Mouse (Mus musculus) kidney, embryonic 14.5 days (tissue): ENCODE measurements around the gene Romo1. TPM values are rescaled to one million over a fixed set of nuclear protein-coding genes. Genes with fewer than 3 reads are reported as not detected.

ENCODE experiments used
- ATAC-seq: fragments of 200-750 bp; cut with Nextera tagmentation; 2 replicates; pipeline ENCODE4 v1.8.0; 2017; ENCODE audit warnings: moderate number of reproducible peaks, mild to moderate bottlenecking, moderate TSS enrichment, moderate library complexity; ENCODE audit not compliant: low FRiP score, low TSS enrichment
- H3K27ac ChIP-seq: fragments of 300-500 bp; sonication (generic); 2 replicates; pipeline ENCODE4 v1.5.1; 2014; ENCODE audit warnings: low read depth, mild to moderate bottlenecking, low read length, moderate library complexity, mixed read lengths
- H3K27me3 ChIP-seq: fragments of 300-500 bp; sonication (generic); 2 replicates; pipeline ENCODE4 v1.6.1; 2014; ENCODE audit warnings: mild to moderate bottlenecking, low read length; ENCODE audit not compliant: control insufficient read depth, insufficient read depth
- H3K36me3 ChIP-seq: fragments of 300-500 bp; sonication (generic); 2 replicates; pipeline ENCODE4 v1.6.1; 2014; ENCODE audit warnings: low read length, mixed read lengths; ENCODE audit not compliant: control insufficient read depth, insufficient read depth
- H3K4me1 ChIP-seq: fragments of 300-500 bp; sonication (generic); 2 replicates; pipeline ENCODE4 v1.6.1; 2014; ENCODE audit warnings: low read length, mixed read lengths; ENCODE audit not compliant: control insufficient read depth, insufficient read depth
- H3K4me2 ChIP-seq: fragments of 300-500 bp; sonication (generic); replicated peaks from 2 replicates; pipeline ENCODE4 v1.6.1; 2014; ENCODE audit warnings: low read depth, mild to moderate bottlenecking, low read length
- H3K4me3 ChIP-seq: fragments of 300-500 bp; sonication (generic); 2 replicates; pipeline ENCODE4 v1.5.1; 2014; ENCODE audit warnings: mild to moderate bottlenecking, low read length
- H3K9ac ChIP-seq: fragments of 300-500 bp; sonication (generic); 2 replicates; pipeline ENCODE4 v1.6.1; 2014; ENCODE audit warnings: low read depth, mild to moderate bottlenecking, low read length, moderate library complexity
- H3K9me3 ChIP-seq: fragments of 300-500 bp; sonication (generic); 2 replicates; pipeline ENCODE4 v1.6.1; 2016; ENCODE audit warnings: low read length; ENCODE audit not compliant: control insufficient read depth
- WGBS: fragments of 180-500 bp; shearing (Covaris S2); extraction: QIAGEN DNeasy Blood & Tissue Kit; methylation state at CpG from one replicate; pipeline ENCODE4 v1.1.7; 2014; 5-methylcytosine and 5-hydroxymethylcytosine counted together
- polyA plus RNA-seq: library from polyadenylated mRNA; unstranded; fragments of >200 nt; fragmentation: Nextera tagmentation; extraction: Ambion mirVana; gene quantifications from 2 replicates; pipeline ENCODE4 v1.2.1, GENCODE M21; 2014

The Romo1 gene
- polyA plus RNA-seq, 1 experiment from 2014 or later, result 417 TPM

- H3K9ac ChIP-seq, result no peak overlapping the region
- no peaks in the 10 kb centered on the region for H3K9me3 ChIP-seq
- H3K4me1 ChIP-seq, result no peaks in the 10 kb centered on the region
- H3K27ac ChIP-seq, result no peak overlapping the region
- H3K4me2 ChIP-seq, result no peak overlapping the region
- WGBS, result 80% methylated on average over 14 of the region's 14 CpGs
- H3K4me3 ChIP-seq, result no peak overlapping the region
- H3K36me3 ChIP-seq, result no peaks in the 10 kb centered on the region
- no peak for ATAC-seq
- H3K27me3 ChIP-seq, result no peaks in the 10 kb centered on the region
These were observed 46.4 kb downstream of the Romo1 start for GRCm38 (mm10) chr2:156190004-156190896.

GRCm38 (mm10) chr2:156191540-156191939 lies 47.7 kb downstream of the Romo1 start:
- no peaks in the 10 kb centered on the region for H3K27me3 ChIP-seq
- 0 out of 2 replicates have a peak, but pooled peaks cover 3% of the 10 kb centered on the region for H3K4me1 ChIP-seq
- no peak overlapping the region for H3K4me3 ChIP-seq
- no peak for ATAC-seq
- WGBS, result 84% methylated on average over 2 of the region's 2 CpGs
- H3K27ac ChIP-seq, result no peak overlapping the region
- H3K4me2 ChIP-seq, result no peak overlapping the region
- H3K9me3 ChIP-seq, result no peaks in the 10 kb centered on the region
- H3K36me3 ChIP-seq, result no peaks in the 10 kb centered on the region
- H3K9ac ChIP-seq, result no peak overlapping the region

- H3K4me3 ChIP-seq, result no peak overlapping the region
- H3K36me3 ChIP-seq, result no peaks in the 10 kb centered on the region
- WGBS, result 77% methylated on average over 2 of the region's 2 CpGs
- no peak for ATAC-seq
- no peak overlapping the region for H3K27ac ChIP-seq
- H3K9ac ChIP-seq, result no peak overlapping the region
- H3K4me2 ChIP-seq, result no peak overlapping the region
- H3K27me3 ChIP-seq, result no peaks in the 10 kb centered on the region
- 0 out of 2 replicates have a peak, but pooled peaks cover 3% of the 10 kb centered on the region for H3K4me1 ChIP-seq
- no peaks in the 10 kb centered on the region for H3K9me3 ChIP-seq
These were observed 48.2 kb downstream of the Romo1 start for GRCm38 (mm10) chr2:156192068-156192467.

- H3K27ac ChIP-seq, result no peak overlapping the region
These were observed 49.4 kb downstream of the Romo1 start for GRCm38 (mm10) chr2:156193066-156193862.

GRCm38 (mm10) chr2:156194571-156194970 lies 50.7 kb downstream of the Romo1 start:
- Histone ChIP-seq H3K9me3 (no peaks in the 10 kb centered on the region), H3K27ac (no peak overlapping the region), H3K36me3 (0 out of 2 replicates have a peak, but pooled peaks cover 2% of the 10 kb centered on the region), H3K9ac (no peak overlapping the region), H3K4me3 (no peak overlapping the region), H3K4me1 (peaks cover 15% of the 10 kb centered on the region), H3K4me2 (no peak overlapping the region), H3K27me3 (no peaks in the 10 kb centered on the region)
- no peak for ATAC-seq

More at GRCm38 (mm10) chr2:156193066-156193862, 49.4 kb downstream of the Romo1 start:
- H3K4me2 ChIP-seq, result no peak overlapping the region
- ATAC-seq, result no peak
- no peak overlapping the region for H3K9ac ChIP-seq
- no peaks in the 10 kb centered on the region for H3K9me3 ChIP-seq
- no peaks in the 10 kb centered on the region for H3K36me3 ChIP-seq
- WGBS, result 80% methylated on average over 3 of the region's 3 CpGs
- no peaks in the 10 kb centered on the region for H3K27me3 ChIP-seq
- H3K4me3 ChIP-seq, result no peak overlapping the region
- H3K4me1 ChIP-seq, result peaks cover 9% of the 10 kb centered on the region

Other genes with a start within 250 kb of the Romo1 start
- 56.3 and 66.3 TPM in 2 replicates for gene Uqcc1, start 213.7 kb upstream of the Romo1 start, polyA plus RNA-seq
- not detected in 2 replicates for gene Gm15557, start 203.3 kb upstream of the Romo1 start, polyA plus RNA-seq
- 0.19 and 0.53 TPM in 2 replicates for gene Gdf5, start 198.7 kb upstream of the Romo1 start, polyA plus RNA-seq
- 14.1 and 24.4 TPM in 2 replicates for gene Cep250, start 187.6 kb upstream of the Romo1 start, polyA plus RNA-seq
- 1.2 and 1.7 TPM in 2 replicates for gene 6430550D23Rik, start 136.1 kb upstream of the Romo1 start, polyA plus RNA-seq
- gene Ergic3, start 136.0 kb upstream of the Romo1 start, polyA plus RNA-seq, result 225 and 244 TPM in 2 replicates
- gene Fer1l4, start 91.1 kb upstream of the Romo1 start, polyA plus RNA-seq, result 0.16 and 0.17 TPM in 2 replicates
- 2.3 and 3.1 TPM in 2 replicates for gene Spag4, start 78.9 kb upstream of the Romo1 start, polyA plus RNA-seq
- gene Cpne1, start 32.1 kb upstream of the Romo1 start, polyA plus RNA-seq, result 39.6 and 57.5 TPM in 2 replicates
- gene Rbm12, start 32.1 kb upstream of the Romo1 start, polyA plus RNA-seq, result 15.5 and 37.2 TPM in 2 replicates
- gene Gm28036, start 16.9 kb upstream of the Romo1 start, polyA plus RNA-seq, result 3.4 and 13.2 TPM in 2 replicates
- 40.8 and 44.6 TPM in 2 replicates for gene Nfs1, start 147 bp downstream of the Romo1 start, polyA plus RNA-seq
- 683 and 751 TPM in 2 replicates for gene Rbm39, start 36.2 kb downstream of the Romo1 start, polyA plus RNA-seq
- 68.8 and 71.7 TPM in 2 replicates for gene Phf20, start 52.4 kb downstream of the Romo1 start, polyA plus RNA-seq
- 4.5 and 6.4 TPM in 2 replicates for gene Cnbd2, start 168.3 kb downstream of the Romo1 start, polyA plus RNA-seq
- gene Scand1, start 168.7 kb downstream of the Romo1 start, polyA plus RNA-seq, result 74.2 TPM in 2 replicates